Mouse (Mus musculus): Measurements from ENCODE around the gene Rab3a. TPM values are rescaled to one million over a fixed set of nuclear protein-coding genes. Genes with fewer than 3 reads are reported as not detected.

The Rab3a gene
- total RNA-seq (2018; cell fraction: chromatin; rRNA removed), result 10 to 100 TPM in 4 of 26 experiments, 1 to 10 TPM in 14, not detected in 8; 1.3 to 17.0 (median 3.9) TPM
- total RNA-seq (2018; cell fraction: cytosol; rRNA removed), result 1 to 10 TPM in 22 of 26 experiments, under 1 TPM in 4; 0.14 to 6.8 (median 4.3) TPM
- total RNA-seq (2018; cell fraction: nucleus; rRNA removed), result 10 to 100 TPM in 4 of 26 experiments, 1 to 10 TPM in 14, under 1 TPM in 5, not detected in 3; 0.40 to 12.9 (median 1.7) TPM
- polyA plus RNA-seq (2018), result 3.2 to 5.2 TPM (median 3.7 TPM) in 3 replicates

DNA sequence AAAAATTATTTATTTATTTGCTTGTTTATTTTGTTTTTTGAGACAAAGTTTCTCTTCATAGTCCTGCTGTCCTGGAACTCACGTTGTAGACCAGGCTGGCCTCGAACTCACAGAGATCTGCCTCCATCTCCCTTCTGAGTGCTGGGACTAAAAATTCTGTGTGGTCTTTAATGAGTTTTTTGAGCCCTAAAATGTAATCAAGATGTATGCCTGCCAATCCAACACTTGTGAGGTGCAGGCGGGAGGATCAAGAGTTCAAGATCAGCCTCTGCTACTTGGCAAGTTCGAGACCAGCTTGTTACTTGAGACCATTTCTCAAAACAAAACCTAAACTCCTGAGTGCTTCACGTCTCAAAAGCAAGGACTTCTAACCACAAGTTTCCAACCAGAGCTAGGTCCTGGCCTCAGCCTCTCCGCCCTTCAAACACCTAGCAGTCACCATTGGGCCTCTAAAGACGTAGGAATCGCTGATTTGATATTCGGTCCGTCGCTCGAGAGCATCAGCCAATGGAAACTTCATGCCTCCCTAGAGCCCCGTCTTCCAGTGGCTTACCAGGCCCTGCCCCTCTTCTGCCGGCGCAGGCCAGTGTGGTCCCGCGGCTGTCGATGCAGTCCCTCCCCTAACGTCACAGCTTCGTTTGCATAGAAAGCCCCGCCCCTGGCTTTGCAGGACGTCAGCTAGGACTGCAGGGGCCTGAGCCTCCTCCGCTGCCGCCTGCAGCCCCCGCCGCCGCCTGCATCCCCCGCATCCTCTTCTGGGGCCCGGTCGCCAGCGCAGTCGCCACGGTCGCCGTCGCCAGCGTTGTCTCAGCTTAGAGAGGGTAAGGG lies at the start of gene Rab3a:
Rab3a (plus strand) TSS at position 637 of the 828 bp plus-strand sequence.
- WGBS (ENCODE audit: missing documents), result 8% methylated on average over 36 of the region's 37 CpGs
- H3K4me3 ChIP-seq (ENCODE audit: inconsistent target), result peak within 1 kb of the TSS; percentile 58
- peak within 1 kb of the TSS; percentile 66 for H3K27ac ChIP-seq
- H3K79me2 ChIP-seq (ENCODE audit: inconsistent target), result peaks cover 6% of the 10 kb centered on the region; the same call in 1 of the 2 replicates
- H3K36me3 ChIP-seq (ENCODE audit: inconsistent target), result peaks cover 6% of the 10 kb centered on the region; the same call in 1 of the 2 replicates

DNA sequence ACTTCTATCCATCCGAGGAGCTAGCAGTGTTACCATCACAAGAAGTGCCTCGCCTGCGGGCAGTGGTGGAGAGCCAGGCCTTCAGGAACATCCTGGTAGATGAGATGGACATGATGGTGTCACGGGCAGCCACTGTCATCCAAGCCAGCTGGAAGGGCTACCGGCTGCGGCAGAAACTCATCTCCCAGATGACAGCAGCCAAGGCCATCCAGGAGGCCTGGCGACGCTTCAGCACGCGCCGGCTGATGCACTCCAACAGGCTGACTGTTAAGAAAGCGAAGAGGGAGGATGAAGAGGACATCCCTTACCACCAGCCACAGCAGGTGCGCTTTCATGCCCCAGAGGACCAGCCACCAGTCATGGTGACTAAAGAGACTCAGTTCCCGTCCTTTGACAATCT lies 46.2 kb upstream of the Rab3a start:
- Histone ChIP-seq H3K4me3 (ENCODE audit: inconsistent target) (no peak overlapping the region), H3K27ac (no peak overlapping the region), H3K79me2 (ENCODE audit: inconsistent target) (no peaks in the 10 kb centered on the region), H3K36me3 (ENCODE audit: inconsistent target) (no peaks in the 10 kb centered on the region)
- 92% methylated on average over 14 of the region's 14 CpGs for WGBS (ENCODE audit: missing documents)

DNA sequence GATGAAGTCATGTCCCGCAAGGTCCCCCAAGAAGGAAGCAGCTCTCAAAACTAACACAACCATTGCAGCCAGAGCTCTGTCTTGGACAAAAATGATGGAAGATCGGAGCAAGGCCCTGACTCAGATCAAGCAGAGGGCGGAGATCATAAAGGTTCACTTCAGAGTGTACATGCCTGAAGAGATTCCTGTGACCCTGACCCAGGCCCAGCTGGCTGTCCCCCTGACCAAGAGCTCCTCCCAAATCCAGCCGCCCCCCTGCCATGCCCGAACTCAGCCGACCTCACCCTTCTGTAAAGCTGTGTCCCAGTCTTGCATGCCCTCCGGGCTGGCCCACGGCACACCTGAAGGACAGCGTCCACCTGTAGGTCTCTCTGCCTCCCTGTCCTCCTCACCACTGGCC lies 44.7 kb upstream of the Rab3a start:
- Histone ChIP-seq H3K4me3 (ENCODE audit: inconsistent target) (no peak overlapping the region), H3K79me2 (ENCODE audit: inconsistent target) (no peaks in the 10 kb centered on the region), H3K27ac (no peak overlapping the region), H3K36me3 (ENCODE audit: inconsistent target) (no peaks in the 10 kb centered on the region)
- WGBS (ENCODE audit: missing documents), result 96% methylated on average over 9 of the region's 9 CpGs

DNA sequence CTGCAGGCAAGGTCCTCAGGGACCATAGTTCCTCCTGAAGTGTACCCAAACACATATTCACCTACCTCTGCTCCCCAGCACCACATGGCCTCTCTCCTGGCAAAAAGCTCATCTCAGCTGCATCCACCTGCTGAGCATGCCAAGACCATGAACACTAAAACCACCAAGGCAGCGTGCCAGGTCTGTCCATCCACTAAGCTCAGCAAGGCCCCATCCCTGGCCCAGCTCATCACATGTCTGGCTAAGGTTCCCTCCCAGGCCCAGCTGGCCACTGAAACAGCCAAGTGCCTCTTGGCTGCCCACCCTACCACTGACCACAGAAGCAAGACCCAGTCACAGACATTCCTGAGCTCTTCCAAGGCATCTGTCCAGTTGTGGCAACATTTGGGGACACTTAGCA lies 44.2 kb upstream of the Rab3a start:
- H3K27ac ChIP-seq, result no peak overlapping the region
- WGBS (ENCODE audit: missing documents), result 94% methylated on average over 1 of the region's 1 CpGs
- no peaks in the 10 kb centered on the region for H3K79me2 ChIP-seq (ENCODE audit: inconsistent target)
- H3K4me3 ChIP-seq (ENCODE audit: inconsistent target), result no peak overlapping the region
- H3K36me3 ChIP-seq (ENCODE audit: inconsistent target), result no peaks in the 10 kb centered on the region

DNA sequence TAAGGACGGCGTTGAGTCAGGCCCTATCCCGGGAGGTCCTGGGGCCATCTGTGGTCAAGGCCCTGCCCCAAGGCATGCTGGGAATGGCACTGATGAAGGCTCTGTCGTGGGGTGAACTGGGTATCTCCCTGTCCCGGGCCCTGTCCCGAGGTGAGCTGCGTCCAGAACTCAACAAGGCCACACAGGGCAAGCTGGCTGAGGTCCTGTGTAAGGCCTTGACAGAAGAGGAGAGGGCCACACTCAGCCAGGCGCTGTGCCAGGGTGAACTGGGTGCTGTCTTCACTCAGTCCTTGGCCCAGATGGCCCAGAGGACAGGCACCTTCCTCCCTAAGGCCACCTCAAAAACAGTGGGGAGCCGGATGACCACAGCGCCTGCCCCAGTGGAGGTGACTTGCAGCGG lies 43.4 kb upstream of the Rab3a start:
- H3K36me3 ChIP-seq (ENCODE audit: inconsistent target), result no peaks in the 10 kb centered on the region
- no peak overlapping the region for H3K4me3 ChIP-seq (ENCODE audit: inconsistent target)
- H3K27ac ChIP-seq, result no peak overlapping the region
- 88% methylated on average over 11 of the region's 11 CpGs for WGBS (ENCODE audit: missing documents)
- no peaks in the 10 kb centered on the region for H3K79me2 ChIP-seq (ENCODE audit: inconsistent target)

DNA sequence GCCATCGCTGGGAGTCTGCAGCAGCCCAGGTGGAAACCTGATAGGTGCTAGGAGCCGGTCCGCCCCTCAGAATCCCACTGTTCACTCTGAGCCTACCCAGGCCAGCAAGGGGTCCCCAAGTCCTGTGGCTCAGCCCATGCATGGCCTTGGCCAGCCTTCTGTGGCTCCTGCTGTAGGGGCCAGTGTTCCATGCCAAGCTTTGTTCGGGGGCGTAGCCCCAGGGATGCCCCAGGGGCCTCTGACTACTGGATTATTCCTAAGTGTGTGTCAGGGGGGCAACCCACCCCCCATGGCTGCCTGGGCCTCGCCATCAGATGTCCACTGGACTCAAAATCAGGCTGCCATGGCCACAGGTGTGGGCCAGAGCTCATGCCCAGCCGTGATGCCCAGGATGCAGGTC lies 40.5 kb upstream of the Rab3a start:
- Histone ChIP-seq H3K4me3 (ENCODE audit: inconsistent target) (no peak overlapping the region), H3K27ac (no peak overlapping the region), H3K36me3 (ENCODE audit: inconsistent target) (no peaks in the 10 kb centered on the region), H3K79me2 (ENCODE audit: inconsistent target) (no peaks in the 10 kb centered on the region)
- 90% methylated on average over 7 of the region's 7 CpGs for WGBS (ENCODE audit: missing documents)

DNA sequence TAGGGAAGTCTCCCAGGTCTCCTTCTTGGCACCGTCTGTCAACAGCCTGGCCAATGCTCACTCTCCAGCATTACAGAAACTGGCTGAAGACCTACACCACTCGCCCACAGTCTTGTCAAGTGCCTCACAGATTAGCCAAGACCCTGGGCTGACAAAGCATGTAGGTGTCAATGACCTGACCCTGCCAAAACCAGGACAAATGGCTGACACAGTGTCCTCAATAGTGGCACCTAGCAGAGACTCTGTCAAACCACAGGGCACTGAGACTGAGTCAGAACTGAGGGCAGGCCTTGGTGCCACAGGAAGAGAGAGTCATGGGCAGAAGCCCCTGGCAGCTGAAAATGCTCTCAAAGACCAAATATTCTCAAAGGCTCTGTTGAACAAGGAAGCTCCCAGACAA lies 39.4 kb upstream of the Rab3a start:
- no peak overlapping the region for H3K4me3 ChIP-seq (ENCODE audit: inconsistent target)
- H3K27ac ChIP-seq, result no peak overlapping the region
- 71% methylated on average over 2 of the region's 2 CpGs for WGBS (ENCODE audit: missing documents)
- no peaks in the 10 kb centered on the region for H3K79me2 ChIP-seq (ENCODE audit: inconsistent target)
- no peaks in the 10 kb centered on the region for H3K36me3 ChIP-seq (ENCODE audit: inconsistent target)

DNA sequence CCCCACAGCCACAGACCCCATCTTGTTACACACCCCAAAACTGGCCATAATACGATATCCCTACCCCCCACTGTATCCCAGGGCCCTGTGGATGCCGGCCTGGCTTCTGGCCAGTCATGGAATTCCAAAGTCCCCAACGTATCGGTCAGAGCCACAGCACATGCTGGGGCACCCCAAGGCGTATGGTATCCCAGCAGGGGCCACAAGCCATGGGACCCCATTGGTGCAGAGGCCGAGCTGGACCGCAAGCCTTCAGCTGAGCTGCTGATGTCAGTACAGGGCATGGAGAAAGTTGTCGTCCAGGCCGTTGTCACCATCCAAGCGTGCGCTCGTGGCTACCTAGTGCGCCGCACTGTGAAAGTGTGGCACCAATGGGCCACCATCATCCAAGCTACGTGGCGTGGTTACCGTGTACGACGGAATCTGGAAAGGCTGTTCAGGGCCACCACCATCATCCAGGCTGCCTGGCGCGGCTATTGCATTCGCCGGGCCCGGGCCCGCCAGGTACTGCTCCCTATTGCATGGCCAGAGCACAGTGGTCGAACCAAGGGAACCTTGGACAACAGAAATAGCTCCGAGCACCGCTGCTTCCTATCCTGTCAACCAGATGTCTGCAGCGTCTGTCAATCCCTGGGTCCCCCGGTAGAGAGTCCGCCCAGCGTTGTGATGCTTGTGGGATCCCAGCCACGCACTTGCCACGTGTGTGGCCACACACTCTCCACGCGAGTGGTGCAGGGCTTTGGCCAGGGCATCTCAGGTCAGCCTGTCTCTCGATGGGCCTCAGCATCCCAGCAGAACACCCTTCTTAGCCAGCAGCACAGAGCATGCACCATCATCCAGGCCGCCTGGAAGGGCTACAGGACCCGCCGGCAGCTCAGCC lies 37.7 kb upstream of the Rab3a start:
- H3K27ac ChIP-seq, result no peak overlapping the region
- 91% methylated on average over 38 of the region's 40 CpGs for WGBS (ENCODE audit: missing documents)
- H3K4me3 ChIP-seq (ENCODE audit: inconsistent target), result no peak overlapping the region
- no peaks in the 10 kb centered on the region for H3K36me3 ChIP-seq (ENCODE audit: inconsistent target)
- no peaks in the 10 kb centered on the region for H3K79me2 ChIP-seq (ENCODE audit: inconsistent target)

DNA sequence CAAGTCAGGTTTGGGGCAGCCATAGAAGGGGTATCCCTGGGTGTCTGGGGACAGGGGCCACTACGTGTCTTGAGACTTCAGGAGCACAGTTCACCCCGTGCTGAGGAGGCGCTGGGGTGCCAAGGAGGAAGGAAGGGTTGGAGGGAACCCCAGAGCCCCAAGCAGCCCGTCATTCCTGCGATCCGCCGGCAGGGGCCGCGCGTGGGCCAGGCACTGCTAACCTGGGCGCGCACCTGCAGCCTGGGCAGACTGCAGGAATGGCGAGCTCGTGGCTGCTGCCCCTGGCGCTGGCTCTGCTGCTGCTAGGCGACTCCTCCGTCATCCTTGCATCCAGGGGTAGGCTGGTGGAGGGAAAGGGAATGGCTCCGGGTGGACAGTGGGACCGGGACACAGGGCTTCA lies 36.2 kb upstream of the Rab3a start, which contains the start of gene Gm3336:
Gm3336 (plus strand) TSS at position 247 of the 400 bp plus-strand sequence.
- 3% methylated on average over 18 of the region's 19 CpGs for WGBS (ENCODE audit: missing documents)

DNA sequence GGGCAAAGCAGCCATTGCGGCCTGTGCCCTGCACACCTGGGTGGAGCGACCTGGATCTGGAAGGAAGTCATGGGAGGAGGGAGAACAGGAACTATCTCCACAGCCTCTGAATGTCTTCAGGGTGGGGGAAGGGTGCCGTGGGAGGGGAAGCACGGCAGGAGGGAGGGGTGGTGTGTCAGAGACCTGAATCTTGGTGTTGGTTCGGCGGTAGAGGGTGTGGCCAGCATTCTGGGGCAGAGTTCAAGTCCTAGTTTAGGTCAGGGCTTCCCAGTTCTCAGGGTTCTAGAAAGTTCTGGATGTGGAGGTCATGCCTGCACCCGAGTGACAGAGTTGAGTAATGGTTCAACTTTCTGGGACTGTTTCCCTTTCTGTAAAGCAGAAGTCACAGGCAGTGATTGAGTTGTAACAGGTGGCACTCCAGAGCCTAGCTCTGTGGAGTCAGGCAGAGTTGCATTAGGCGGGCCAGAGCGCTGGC lies 34.6 kb upstream of the Rab3a start:
- H3K4me3 ChIP-seq (ENCODE audit: inconsistent target), result no peak overlapping the region

More for the DNA sequence above, 36.2 kb upstream of the Rab3a start, which contains the start of gene Gm3336:
- no peaks in the 10 kb centered on the region for H3K36me3 ChIP-seq (ENCODE audit: inconsistent target)
- 0 out of 2 replicates have a peak within 1 kb of the TSS, but pooled peaks have one; percentile 51 for H3K27ac ChIP-seq
- no peak within 1 kb of the TSS for H3K4me3 ChIP-seq (ENCODE audit: inconsistent target)
- no peaks in the 10 kb centered on the region for H3K79me2 ChIP-seq (ENCODE audit: inconsistent target)

DNA sequence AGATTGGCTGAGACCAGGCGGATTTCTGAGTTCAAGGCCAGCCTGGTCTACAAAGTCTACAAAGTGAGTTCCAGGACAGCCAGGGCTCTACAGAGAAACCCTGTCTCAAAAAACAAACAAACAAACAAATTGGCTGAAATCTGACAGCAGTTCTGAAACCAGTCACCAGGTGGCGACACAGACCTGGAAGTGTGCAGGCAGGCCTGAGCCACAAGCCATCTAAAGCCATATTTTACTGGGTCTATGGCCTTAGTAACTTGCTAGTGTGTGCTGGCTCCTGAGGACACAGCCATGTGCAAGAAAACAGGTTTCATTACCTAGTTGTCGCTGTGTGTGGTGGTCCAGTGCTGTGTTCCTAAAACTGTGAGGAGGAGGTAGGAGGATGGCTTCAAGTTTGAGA lies 33.7 kb upstream of the Rab3a start:
- 0% methylated on average over 3 of the region's 3 CpGs for WGBS (ENCODE audit: missing documents)
- H3K79me2 ChIP-seq (ENCODE audit: inconsistent target), result no peaks in the 10 kb centered on the region
- H3K4me3 ChIP-seq (ENCODE audit: inconsistent target), result no peak overlapping the region
- no peaks in the 10 kb centered on the region for H3K36me3 ChIP-seq (ENCODE audit: inconsistent target)
- no peak overlapping the region for H3K27ac ChIP-seq

More for the DNA sequence above, 34.6 kb upstream of the Rab3a start:
- no peaks in the 10 kb centered on the region for H3K36me3 ChIP-seq (ENCODE audit: inconsistent target)
- peak overlapping the region; percentile 51 for H3K27ac ChIP-seq
- 22% methylated on average over 9 of the region's 9 CpGs for WGBS (ENCODE audit: missing documents)
- no peaks in the 10 kb centered on the region for H3K79me2 ChIP-seq (ENCODE audit: inconsistent target)

DNA sequence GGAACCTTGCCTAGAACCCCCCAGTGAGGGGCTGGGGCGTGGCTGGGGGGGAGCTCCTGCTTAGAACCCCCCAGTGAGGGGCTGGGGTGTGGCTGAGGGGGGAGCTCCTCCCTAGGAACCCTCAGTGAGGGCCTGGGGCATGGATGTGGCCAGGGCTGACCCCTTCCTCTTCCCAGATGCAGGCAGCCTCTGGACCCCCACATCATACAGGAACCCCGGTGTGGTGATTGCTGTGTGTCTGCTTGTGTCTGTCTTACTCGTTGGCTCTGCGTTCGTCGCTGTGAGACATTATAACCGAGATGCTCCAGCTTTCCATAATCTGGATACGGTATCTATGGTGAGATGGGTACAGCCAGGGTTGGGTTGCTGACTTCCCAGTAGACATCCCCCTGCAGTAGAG lies 32.9 kb upstream of the Rab3a start:
- WGBS (ENCODE audit: missing documents), result 97% methylated on average over 8 of the region's 8 CpGs
- H3K4me3 ChIP-seq (ENCODE audit: inconsistent target), result no peak overlapping the region
- H3K79me2 ChIP-seq (ENCODE audit: inconsistent target), result no peaks in the 10 kb centered on the region
- no peaks in the 10 kb centered on the region for H3K36me3 ChIP-seq (ENCODE audit: inconsistent target)
- no peak overlapping the region for H3K27ac ChIP-seq

DNA sequence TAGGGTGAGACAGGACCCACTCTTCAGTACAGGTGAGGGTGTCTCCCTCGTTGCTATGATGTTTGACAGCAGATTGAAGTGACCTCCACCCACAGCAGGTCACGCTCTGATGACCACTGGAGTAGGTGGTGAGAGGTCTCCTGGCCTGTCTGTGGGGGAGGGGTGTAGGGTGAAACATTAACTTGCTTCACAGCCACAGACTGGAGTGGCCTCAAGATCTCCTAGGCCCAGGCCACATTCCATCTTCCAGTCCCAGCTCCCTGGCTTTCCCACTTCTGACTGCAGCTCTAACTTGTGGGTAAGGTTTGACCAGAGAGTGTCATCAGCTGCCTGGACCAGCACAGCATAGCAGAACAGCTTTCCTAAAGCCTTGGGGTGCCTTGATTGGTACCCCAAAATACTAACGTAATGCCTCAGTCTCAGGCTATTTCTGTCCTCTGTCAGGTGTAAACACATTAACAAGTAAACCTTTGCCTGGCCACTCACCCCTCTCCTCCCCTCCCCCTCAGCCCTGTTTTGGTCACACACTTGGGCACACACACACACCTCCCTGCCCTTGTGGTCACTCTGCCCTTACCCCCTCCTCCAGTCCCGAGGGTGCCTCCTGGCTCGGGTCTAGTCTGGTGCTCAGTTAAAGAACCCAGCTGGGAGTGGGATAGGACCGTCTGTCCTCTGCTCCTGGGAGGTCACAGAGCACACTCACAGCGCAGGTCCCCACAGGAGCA lies 30.8 kb upstream of the Rab3a start, which contains the start of gene Pde4c:
Pde4c (plus strand) TSS at position 235 of the 725 bp plus-strand sequence.
- no peak within 1 kb of the TSS for H3K4me3 ChIP-seq (ENCODE audit: inconsistent target)
- H3K27ac ChIP-seq, result no peak within 1 kb of the TSS
- H3K36me3 ChIP-seq (ENCODE audit: inconsistent target), result no peaks in the 10 kb centered on the region
- WGBS (ENCODE audit: missing documents), result 92% methylated on average over 6 of the region's 7 CpGs
- no peaks in the 10 kb centered on the region for H3K79me2 ChIP-seq (ENCODE audit: inconsistent target)

DNA sequence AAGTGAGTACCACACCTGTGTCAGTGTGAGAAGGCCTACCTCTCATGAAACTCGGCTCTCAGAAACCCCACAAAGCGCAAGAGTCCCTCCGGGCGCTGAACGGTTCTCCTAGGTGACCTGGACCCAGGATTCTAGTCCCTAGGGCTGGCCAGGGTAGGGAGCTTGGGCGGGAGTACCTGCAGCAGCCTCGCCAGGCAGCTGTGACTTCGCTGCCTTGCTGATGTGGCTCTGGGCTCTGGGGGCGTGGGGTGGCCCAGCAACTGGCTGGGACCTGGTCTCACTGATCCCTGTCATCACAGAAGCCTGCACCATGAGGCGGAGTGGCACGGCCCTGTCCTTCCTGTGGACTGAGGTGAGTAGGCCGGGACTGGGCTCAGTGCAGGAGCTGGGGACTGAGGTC lies 30.3 kb upstream of the Rab3a start:
- no peaks in the 10 kb centered on the region for H3K79me2 ChIP-seq (ENCODE audit: inconsistent target)
- 92% methylated on average over 11 of the region's 12 CpGs for WGBS (ENCODE audit: missing documents)
- H3K27ac ChIP-seq, result no peak overlapping the region
- H3K4me3 ChIP-seq (ENCODE audit: inconsistent target), result no peak overlapping the region
- H3K36me3 ChIP-seq (ENCODE audit: inconsistent target), result no peaks in the 10 kb centered on the region

Measured in macrophage (primary cell).